18 mouse cellular contexts compared by ENCODE assay signal in the genomic region with DNA sequence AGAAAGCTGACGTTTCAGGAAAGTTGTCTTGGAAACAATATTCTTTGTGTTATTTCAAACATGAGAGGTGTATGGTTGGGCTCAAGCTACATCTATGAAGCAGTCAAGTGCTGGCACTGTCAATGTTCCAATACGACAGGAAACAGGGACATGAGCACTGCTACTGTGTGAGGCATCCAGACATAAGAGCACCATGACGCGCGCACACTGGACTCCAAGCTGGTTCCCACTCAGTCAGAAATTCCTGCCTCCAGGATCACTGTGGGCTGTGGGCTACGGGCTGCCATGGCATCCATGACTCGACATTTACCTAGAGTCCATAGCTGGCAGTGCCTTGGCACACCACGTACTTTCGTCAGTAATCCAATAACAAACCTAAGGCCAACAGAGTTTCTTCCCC.
DNase-seq lines count a peak whose midpoint lies in the region; ATAC-seq and TF ChIP-seq lines count a peak whose summit lies in the region.
"Had no signal": no experiment of that assay in that cellular context is flagged by ENCODE, and none has a peak within 500 bp of the region (broad histone marks: within the 10 kb centered on the region; RNA-seq: fewer than 3 reads in every experiment).

No protein-coding gene starts in this region.

- H3K9ac ChIP-seq in midbrain, embryonic 13.5 days (replicated peaks), result no peak overlapping the region
- H3K9ac ChIP-seq in midbrain, embryonic 14.5 days (replicated peaks; ENCODE audit: low read length), result no peak overlapping the region
- no peak overlapping the region for H3K9ac ChIP-seq in hindbrain, embryonic 14.5 days
- no peak overlapping the region for H3K9ac ChIP-seq in midbrain, embryonic 15.5 days
- H3K9ac ChIP-seq: liver, embryonic 13.5 days had no signal

- no peak overlapping the region for H3K27ac ChIP-seq in gastrocnemius, adult 2 months
- no peak overlapping the region for H3K27ac ChIP-seq in midbrain, embryonic 13.5 days
- no peak overlapping the region for H3K27ac ChIP-seq in midbrain, embryonic 14.5 days (replicated peaks; ENCODE audit: low read depth, low read length)
- H3K27ac ChIP-seq in hindbrain, embryonic 14.5 days, result peak overlapping the region; percentile 46; the same call in 1 of the 2 replicates
- H3K27ac ChIP-seq in midbrain, embryonic 15.5 days, result no peak overlapping the region
- H3K27ac ChIP-seq: embryonic facial prominence, embryonic 10.5 days; liver, embryonic 13.5 days had no signal

- no peaks in the 10 kb centered on the region; the same call in 1 of the 2 replicates for H3K27me3 ChIP-seq in midbrain, embryonic 13.5 days
- H3K27me3 ChIP-seq in midbrain, embryonic 14.5 days (ENCODE audit: control insufficient read depth, insufficient read depth, low read length), result no peaks in the 10 kb centered on the region
- no peaks in the 10 kb centered on the region for H3K27me3 ChIP-seq in hindbrain, embryonic 14.5 days (ENCODE audit: control insufficient read depth, insufficient read depth, low read length)
- H3K27me3 ChIP-seq in midbrain, embryonic 15.5 days (replicated peaks), result no peaks in the 10 kb centered on the region
- H3K27me3 ChIP-seq: liver, embryonic 13.5 days; megakaryocyte, embryonic 14.5 days had no signal

- no peaks in the 10 kb centered on the region for H3K9me3 ChIP-seq in midbrain, embryonic 13.5 days
- H3K9me3 ChIP-seq in midbrain, embryonic 14.5 days (ENCODE audit: control insufficient read depth, low read length), result no peaks in the 10 kb centered on the region
- no peaks in the 10 kb centered on the region for H3K9me3 ChIP-seq in hindbrain, embryonic 14.5 days (ENCODE audit: control insufficient read depth, low read length)
- H3K9me3 ChIP-seq in midbrain, embryonic 15.5 days, result no peaks in the 10 kb centered on the region
- H3K9me3 ChIP-seq: embryonic facial prominence, embryonic 10.5 days; liver, embryonic 13.5 days; megakaryocyte, embryonic 14.5 days had no signal

- WGBS in midbrain, embryonic 13.5 days, result 73% methylated on average over 9 of the region's 9 CpGs
- WGBS in midbrain, embryonic 14.5 days, result 60% methylated on average over 9 of the region's 9 CpGs
- WGBS in hindbrain, embryonic 14.5 days, result 58% methylated on average over 9 of the region's 9 CpGs
- 60% methylated on average over 9 of the region's 9 CpGs for WGBS in midbrain, embryonic 15.5 days

- peak; percentile 78; the same call in 1 of the 2 replicates for ATAC-seq in midbrain, embryonic 13.5 days
- no peak for ATAC-seq in midbrain, embryonic 14.5 days (ENCODE audit: low FRiP score, low TSS enrichment)
- peak; percentile 27; the same call in 1 of the 2 replicates for ATAC-seq in hindbrain, embryonic 14.5 days (ENCODE audit: low FRiP score)
- ATAC-seq in midbrain, embryonic 15.5 days (replicated peaks), result peak; percentile 59; the same call in 1 of the 2 replicates
- ATAC-seq: intestine, postnatal 0 days had no signal

- H3K4me2 ChIP-seq in midbrain, embryonic 13.5 days (replicated peaks), result no peak overlapping the region
- no peak overlapping the region for H3K4me2 ChIP-seq in midbrain, embryonic 14.5 days (ENCODE audit: low read length)
- H3K4me2 ChIP-seq in hindbrain, embryonic 14.5 days (replicated peaks), result no peak overlapping the region
- H3K4me2 ChIP-seq in midbrain, embryonic 15.5 days, result no peak overlapping the region
- H3K4me2 ChIP-seq: heart, embryonic 11.5 days; liver, embryonic 13.5 days had no signal

- H3K36me3 ChIP-seq in midbrain, embryonic 13.5 days, result no peaks in the 10 kb centered on the region
- H3K36me3 ChIP-seq in midbrain, embryonic 14.5 days (ENCODE audit: control insufficient read depth, insufficient read depth, low read length), result no peaks in the 10 kb centered on the region
- no peaks in the 10 kb centered on the region for H3K36me3 ChIP-seq in hindbrain, embryonic 14.5 days (replicated peaks; ENCODE audit: control insufficient read depth, insufficient read depth)
- H3K36me3 ChIP-seq in midbrain, embryonic 15.5 days (replicated peaks), result no peaks in the 10 kb centered on the region
- H3K36me3 ChIP-seq: liver, embryonic 13.5 days had no signal

- peaks cover 22% of the 10 kb centered on the region for H3K4me1 ChIP-seq in midbrain, embryonic 13.5 days (replicated peaks)
- H3K4me1 ChIP-seq in midbrain, embryonic 14.5 days (ENCODE audit: control insufficient read depth, insufficient read depth, low read length), result peaks cover 12% of the 10 kb centered on the region
- H3K4me1 ChIP-seq in hindbrain, embryonic 14.5 days (replicated peaks; ENCODE audit: control insufficient read depth, insufficient read depth, low read length), result peaks cover 5% of the 10 kb centered on the region
- H3K4me1 ChIP-seq in midbrain, embryonic 15.5 days, result peaks cover 4% of the 10 kb centered on the region

- no peak overlapping the region for H3K4me3 ChIP-seq in gastrocnemius, adult 2 months
- no peak overlapping the region for H3K4me3 ChIP-seq in midbrain, embryonic 13.5 days (replicated peaks)
- H3K4me3 ChIP-seq in midbrain, embryonic 14.5 days (replicated peaks; ENCODE audit: low read depth, low read length), result no peak overlapping the region
- H3K4me3 ChIP-seq in hindbrain, embryonic 14.5 days (replicated peaks; ENCODE audit: low read length), result no peak overlapping the region
- H3K4me3 ChIP-seq in midbrain, embryonic 15.5 days, result no peak overlapping the region
- H3K4me3 ChIP-seq: embryonic facial prominence, embryonic 10.5 days; liver, embryonic 13.5 days; megakaryocyte, embryonic 14.5 days had no signal

- intact Hi-C loops in gastrocnemius, adult 2 months (cut with DNase I), result no loop called here
- intact Hi-C loops in gastrocnemius, postnatal 14 days (cut with DNase I; ENCODE audit: low total_unique reads), result no loop called here

- peak; percentile 23 for DNase-seq in gastrocnemius, adult 2 months
- no peak for DNase-seq in gastrocnemius, postnatal 14 days
- no peak for DNase-seq in midbrain, embryonic 14.5 days
- no peak for DNase-seq in hindbrain, embryonic 14.5 days (ENCODE audit: low spot score)
- no peak for DNase-seq in lung, postnatal 14 days
- DNase-seq: adrenal gland, postnatal 10 days; cerebellum, adult 8-10 months; gastrocnemius, postnatal 10 days; heart, adult 11 months; kidney, postnatal 36 days; liver, embryonic 13.5 days; lung, adult 2 months had no signal

- TF ChIP-seq CTCF in gastrocnemius, adult 2 months (IDR thresholded peaks at IDR 0.05), result no peak
